Mouse (Mus musculus) embryonic facial prominence, embryonic 15.5 days (tissue): ENCODE results near the gene Myo1b. TPM values are rescaled to one million over a fixed set of nuclear protein-coding genes. Genes with fewer than 3 reads are reported as not detected.
"Not testable (repeated sequence)": the region's sequence is repeated elsewhere in the genome, so short reads cannot be mapped to it uniquely, and the experiment has no call there.

Experiments used
- ATAC-seq: fragments of 200-750 bp; cut with Nextera tagmentation; 2 replicates; pipeline ENCODE4 v1.8.0; 2017; ENCODE audit warnings: low read depth, moderate TSS enrichment; ENCODE audit not compliant: insufficient number of reproducible peaks, low FRiP score, low TSS enrichment
- H3K27ac ChIP-seq: fragments of 300-500 bp; sonication (generic); replicated peaks from 2 replicates; pipeline ENCODE4 v1.5.1; 2015; ENCODE audit warnings: mild to moderate bottlenecking, inconsistent platforms
- H3K27me3 ChIP-seq: fragments of 300-500 bp; sonication (generic); 2 replicates; pipeline ENCODE4 v1.6.1; 2015; ENCODE audit warnings: inconsistent platforms
- H3K36me3 ChIP-seq: fragments of 300-500 bp; sonication (generic); 2 replicates; pipeline ENCODE4 v1.6.1; 2015; ENCODE audit warnings: mild to moderate bottlenecking, inconsistent platforms
- H3K4me1 ChIP-seq: fragments of 300-500 bp; sonication (generic); 2 replicates; pipeline ENCODE4 v1.6.1; 2015; ENCODE audit warnings: inconsistent platforms
- H3K4me2 ChIP-seq: fragments of 300-500 bp; sonication (generic); replicated peaks from 2 replicates; pipeline ENCODE4 v1.6.1; 2015; ENCODE audit warnings: mild to moderate bottlenecking, inconsistent platforms
- H3K4me3 ChIP-seq: fragments of 300-500 bp; sonication (generic); replicated peaks from 2 replicates; pipeline ENCODE4 v1.5.1; 2015; ENCODE audit warnings: mild to moderate bottlenecking, inconsistent platforms
- H3K9ac ChIP-seq: fragments of 300-500 bp; sonication (generic); 2 replicates; pipeline ENCODE4 v1.6.1; 2015; ENCODE audit warnings: inconsistent platforms
- H3K9me3 ChIP-seq: fragments of 300-500 bp; sonication (generic); replicated peaks from 2 replicates; pipeline ENCODE4 v1.6.1; 2016; ENCODE audit warnings: inconsistent platforms
- WGBS: fragments of 180-500 bp; shearing (Covaris S2); methylation state at CpG from one replicate; pipeline ENCODE4 v1.1.7; 2015; 5-methylcytosine and 5-hydroxymethylcytosine counted together
- polyA plus RNA-seq: library from polyadenylated mRNA; unstranded; fragments of >200 nt; fragmentation: Nextera tagmentation; extraction: Ambion mirVana; gene quantifications from 2 replicates; pipeline ENCODE4 v1.2.1, GENCODE M21; 2015

Gene Myo1b
- polyA plus RNA-seq, 1 experiment from 2014 or later: 76.2 TPM

DNA sequence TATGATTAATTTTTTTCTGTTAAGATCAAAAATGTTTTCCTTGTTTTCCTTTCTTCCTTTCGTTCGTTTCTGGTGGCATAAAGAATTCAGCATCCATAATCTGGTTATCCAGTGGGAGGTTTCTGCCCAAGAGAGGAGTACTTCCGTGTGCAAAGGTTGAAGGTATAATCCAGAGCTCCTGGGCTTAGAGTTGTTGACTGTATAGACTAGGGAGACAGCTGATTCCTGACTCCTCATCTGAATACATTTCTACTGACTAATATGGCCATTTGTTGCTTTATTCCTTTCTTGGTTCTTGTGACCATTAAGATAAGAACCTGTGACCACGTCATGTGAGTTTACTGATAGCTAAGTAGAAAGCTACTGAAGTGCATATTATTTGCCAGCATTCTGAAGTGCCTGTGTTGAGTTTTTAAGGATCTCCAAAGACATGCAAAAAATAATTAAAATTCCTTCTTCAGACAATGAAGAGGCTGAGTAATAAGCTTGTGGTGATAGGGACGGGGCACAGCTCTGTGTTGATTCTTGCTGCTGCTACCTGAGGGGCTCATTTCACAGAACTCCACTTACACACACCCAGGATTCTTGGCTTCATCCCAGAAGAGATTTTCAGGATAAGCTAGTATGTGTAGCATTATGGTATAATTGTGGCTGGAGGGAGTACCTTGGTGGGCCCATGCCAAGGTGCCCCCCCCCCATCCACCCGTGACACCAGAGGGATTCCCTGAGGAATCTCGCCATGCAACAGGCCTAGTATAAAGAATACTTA lies 43.2 kb downstream of the Myo1b start:
- 62% methylated on average over 7 of the region's 7 CpGs for WGBS
- Histone ChIP-seq H3K4me1 (peaks cover 25% of the 10 kb centered on the region), H3K27me3 (no peaks in the 10 kb centered on the region), H3K9ac (no peak overlapping the region), H3K4me3 (no peak overlapping the region), H3K27ac (no peak overlapping the region), H3K9me3 (no peaks in the 10 kb centered on the region), H3K36me3 (no peaks in the 10 kb centered on the region), H3K4me2 (no peak overlapping the region)
- ATAC-seq: no peak

- 65% methylated on average over 2 of the region's 2 CpGs for WGBS
- H3K27ac ChIP-seq, H3K27me3 ChIP-seq, H3K4me3 ChIP-seq, H3K9ac ChIP-seq, H3K36me3 ChIP-seq, H3K9me3 ChIP-seq, ATAC-seq, H3K4me2 ChIP-seq: not testable (repeated sequence)
- peaks cover 25% of the 10 kb centered on the region for H3K4me1 ChIP-seq
These were observed 44.6 kb downstream of the Myo1b start for GRCm38 (mm10) chr1:51871234-51871633.

GRCm38 (mm10) chr1:51862828-51863421 lies 52.9 kb downstream of the Myo1b start:
- Histone ChIP-seq H3K4me2 (no peak overlapping the region), H3K27me3 (no peaks in the 10 kb centered on the region), H3K9ac (no peak overlapping the region), H3K9me3 (no peaks in the 10 kb centered on the region), H3K4me1 (peaks cover 4% of the 10 kb centered on the region; the same call in 1 of the 2 replicates), H3K4me3 (no peak overlapping the region), H3K27ac (no peak overlapping the region), H3K36me3 (peaks cover 9% of the 10 kb centered on the region; the same call in 1 of the 2 replicates)
- WGBS: 77% methylated on average over 8 of the region's 8 CpGs
- ATAC-seq: no peak

DNA sequence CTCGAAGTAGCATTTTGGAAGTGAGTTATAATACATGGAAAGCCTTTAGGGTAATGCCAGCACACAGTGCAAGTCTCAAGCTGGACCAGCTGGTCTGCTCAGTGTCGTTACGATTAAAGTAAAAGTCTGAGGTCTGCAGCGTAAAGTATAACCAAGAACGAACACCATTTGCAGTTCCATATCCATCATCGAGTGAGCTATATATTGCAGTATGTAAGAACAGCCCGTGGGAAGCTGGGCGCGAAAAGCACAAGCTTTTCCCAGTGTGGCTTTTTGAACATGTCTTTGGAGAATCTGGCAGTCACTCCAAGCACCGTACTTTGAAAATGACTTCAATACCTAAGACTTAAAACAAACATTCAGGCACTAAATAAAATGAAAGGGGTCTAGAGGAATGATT lies 55.0 kb downstream of the Myo1b start:
- peaks cover 9% of the 10 kb centered on the region; the same call in 1 of the 2 replicates for H3K36me3 ChIP-seq
- 83% methylated on average over 10 of the region's 10 CpGs for WGBS
- no peak overlapping the region for H3K4me3 ChIP-seq
- no peak for ATAC-seq
- H3K9ac ChIP-seq: no peak overlapping the region
- no peak overlapping the region for H3K4me2 ChIP-seq
- H3K9me3 ChIP-seq: no peaks in the 10 kb centered on the region
- no peak overlapping the region for H3K27ac ChIP-seq
- H3K27me3 ChIP-seq: no peaks in the 10 kb centered on the region
- peaks cover 7% of the 10 kb centered on the region; the same call in 1 of the 2 replicates for H3K4me1 ChIP-seq

DNA sequence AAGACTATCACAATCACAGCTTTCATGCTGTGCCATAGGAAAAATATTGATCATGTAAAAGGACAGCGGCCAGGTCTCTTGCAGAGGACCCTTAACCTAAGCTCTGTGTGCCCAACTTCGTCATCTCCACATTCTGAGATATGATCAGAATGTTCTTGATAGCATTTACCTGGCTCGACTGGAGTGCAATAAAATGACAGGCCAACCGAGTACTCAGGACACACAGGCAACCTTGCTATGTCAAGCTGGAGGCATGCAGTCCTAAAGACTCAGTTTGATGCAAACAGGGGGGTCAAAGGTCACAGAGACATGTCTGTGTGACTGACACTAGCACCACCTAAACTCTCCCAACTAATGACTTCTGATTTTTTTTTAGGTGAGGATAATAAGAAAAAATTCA lies 58.9 kb downstream of the Myo1b start:
- WGBS: 82% methylated on average over 4 of the region's 4 CpGs

GRCm38 (mm10) chr1:51856245-51856915 lies 59.5 kb downstream of the Myo1b start:
- Histone ChIP-seq H3K9ac (no peak overlapping the region), H3K27me3 (no peaks in the 10 kb centered on the region), H3K4me1 (0 out of 2 replicates have a peak, but pooled peaks cover 13% of the 10 kb centered on the region), H3K9me3 (no peaks in the 10 kb centered on the region), H3K4me2 (no peak overlapping the region), H3K27ac (no peak overlapping the region), H3K36me3 (peaks cover 9% of the 10 kb centered on the region; the same call in 1 of the 2 replicates), H3K4me3 (no peak overlapping the region)
- no peak for ATAC-seq
- WGBS: 83% methylated on average over 11 of the region's 11 CpGs

More for the DNA sequence above, 58.9 kb downstream of the Myo1b start:
- H3K9me3 ChIP-seq: no peaks in the 10 kb centered on the region
- no peak for ATAC-seq
- H3K4me1 ChIP-seq: 0 out of 2 replicates have a peak, but pooled peaks cover 9% of the 10 kb centered on the region
- H3K4me3 ChIP-seq: no peak overlapping the region
- H3K9ac ChIP-seq: no peak overlapping the region
- peaks cover 9% of the 10 kb centered on the region; the same call in 1 of the 2 replicates for H3K36me3 ChIP-seq
- no peak overlapping the region for H3K27ac ChIP-seq
- H3K27me3 ChIP-seq: no peaks in the 10 kb centered on the region
- no peak overlapping the region for H3K4me2 ChIP-seq

DNA sequence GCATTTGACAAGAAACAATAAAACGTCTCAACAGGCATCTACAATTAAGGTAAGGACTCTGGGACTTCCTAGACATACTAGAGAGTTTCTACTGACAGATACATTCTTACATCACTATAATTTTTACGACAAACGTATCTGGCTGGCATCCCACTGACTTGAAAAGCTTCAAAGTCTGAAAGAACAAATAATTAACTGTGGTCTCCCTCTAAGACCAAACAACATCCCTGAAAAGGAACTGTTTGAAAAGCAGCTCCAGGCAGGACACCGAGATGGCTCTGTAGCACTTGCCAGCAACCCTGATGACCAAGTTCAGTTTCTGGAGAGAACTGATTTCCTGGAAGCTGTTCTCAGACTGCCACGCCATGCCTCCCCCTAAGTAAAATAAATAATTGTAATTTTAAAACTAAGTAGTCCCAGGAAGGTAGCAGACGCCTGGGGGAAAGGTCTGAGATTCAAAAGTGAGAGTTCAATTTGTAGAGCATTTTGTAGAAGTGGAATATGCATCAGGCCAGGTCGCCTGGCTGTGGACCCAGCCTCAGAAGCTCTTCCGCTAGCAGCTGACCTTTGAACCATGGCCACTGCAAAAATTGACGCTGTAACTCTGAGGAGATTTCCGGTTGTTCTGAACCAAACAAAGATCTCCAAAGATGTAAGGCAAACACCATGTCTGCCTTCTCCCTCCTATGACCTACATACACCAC lies 60.2 kb downstream of the Myo1b start:
- peaks cover 8% of the 10 kb centered on the region; the same call in 1 of the 2 replicates for H3K36me3 ChIP-seq
- H3K4me3 ChIP-seq: no peak overlapping the region
- ATAC-seq: no peak
- no peak overlapping the region for H3K9ac ChIP-seq
- no peaks in the 10 kb centered on the region for H3K9me3 ChIP-seq
- 0 out of 2 replicates have a peak, but pooled peaks cover 13% of the 10 kb centered on the region for H3K4me1 ChIP-seq
- H3K4me2 ChIP-seq: no peak overlapping the region
- no peak overlapping the region for H3K27ac ChIP-seq
- WGBS: 51% methylated on average over 10 of the region's 10 CpGs
- H3K27me3 ChIP-seq: no peaks in the 10 kb centered on the region

- no peak for ATAC-seq
- 67% methylated on average over 5 of the region's 5 CpGs for WGBS
- H3K4me3 ChIP-seq: no peak overlapping the region
- no peak overlapping the region for H3K4me2 ChIP-seq
- H3K9me3 ChIP-seq: no peaks in the 10 kb centered on the region
- H3K27me3 ChIP-seq: no peaks in the 10 kb centered on the region
- H3K9ac ChIP-seq: no peak overlapping the region
- H3K36me3 ChIP-seq: no peaks in the 10 kb centered on the region
- no peak overlapping the region for H3K27ac ChIP-seq
- H3K4me1 ChIP-seq: peaks cover 17% of the 10 kb centered on the region; the same call in 1 of the 2 replicates
These were observed 63.6 kb downstream of the Myo1b start for GRCm38 (mm10) chr1:51852314-51852713.

GRCm38 (mm10) chr1:51849570-51850211 lies 66.2 kb downstream of the Myo1b start:
- no peaks in the 10 kb centered on the region for H3K36me3 ChIP-seq
- H3K27ac ChIP-seq: no peak overlapping the region
- 54% methylated on average over 8 of the region's 8 CpGs for WGBS
- ATAC-seq: no peak
- no peak overlapping the region for H3K4me3 ChIP-seq
- H3K9me3 ChIP-seq: no peaks in the 10 kb centered on the region
- no peaks in the 10 kb centered on the region for H3K27me3 ChIP-seq
- H3K9ac ChIP-seq: no peak overlapping the region
- H3K4me2 ChIP-seq: no peak overlapping the region
- peaks cover 13% of the 10 kb centered on the region; the same call in 1 of the 2 replicates for H3K4me1 ChIP-seq

DNA sequence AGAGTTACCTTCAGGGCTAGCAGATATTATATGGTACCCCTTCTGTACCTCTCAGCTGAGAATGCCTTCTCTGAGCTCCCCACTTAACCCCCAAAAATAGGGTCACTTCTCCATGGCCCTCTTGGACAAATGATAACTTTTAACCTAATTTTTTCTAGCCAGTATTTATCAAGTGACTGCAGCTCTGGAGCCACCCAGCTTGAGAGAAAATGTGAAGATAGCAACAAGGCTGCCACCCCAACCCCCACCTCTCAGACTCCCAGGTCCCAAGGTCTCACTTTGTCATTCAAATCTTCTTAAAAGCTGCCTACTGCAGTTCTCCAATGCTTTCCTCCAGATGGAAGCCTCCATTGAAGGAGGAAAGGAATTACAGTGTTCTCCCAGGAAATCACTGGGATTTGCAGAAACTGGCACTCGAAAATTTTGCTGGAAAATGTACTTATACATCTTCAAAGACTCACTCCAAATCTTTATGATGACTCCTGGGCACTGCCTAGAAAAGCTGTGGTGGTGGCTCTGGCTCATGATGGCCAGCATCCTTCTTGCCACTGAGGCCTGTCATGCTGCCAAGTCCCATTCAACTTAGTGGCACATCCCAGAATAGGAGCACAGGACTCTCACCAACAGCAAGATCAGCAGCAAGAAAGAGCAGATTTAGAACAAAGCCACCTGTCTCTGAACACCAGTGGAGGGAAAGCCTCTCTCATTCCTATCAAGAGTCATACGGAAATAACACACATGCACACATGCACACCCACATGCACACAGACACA lies 70.4 kb downstream of the Myo1b start:
- Histone ChIP-seq H3K36me3 (no peaks in the 10 kb centered on the region), H3K4me3 (no peak overlapping the region), H3K4me2 (no peak overlapping the region), H3K27ac (no peak overlapping the region), H3K4me1 (peaks cover 9% of the 10 kb centered on the region; the same call in 1 of the 2 replicates), H3K27me3 (no peaks in the 10 kb centered on the region), H3K9ac (no peak overlapping the region), H3K9me3 (no peaks in the 10 kb centered on the region)
- 68% methylated on average over 2 of the region's 2 CpGs for WGBS
- ATAC-seq: no peak
